Mouse (Mus musculus) gastrocnemius, postnatal 4 days (tissue): ENCODE results near the gene Ankrd11. TPM values are rescaled to one million over a fixed set of nuclear protein-coding genes. Genes with fewer than 3 reads are reported as not detected.

Experiments
- DNase-seq, 2 experiments: peaks; one replicate each; pipeline ENCODE4 v3.0.0; 2021 to 2022; ENCODE audit warnings: low spot score in 2 of 2, mixed read lengths in 2 of 2
- total RNA-seq, 2 experiments: library from RNA; stranded (reverse); gene quantifications; 2 replicates each; pipeline ENCODE4 v1.2.3; 2021

The Ankrd11 gene
- total RNA-seq, 2 experiments from 2014 or later = 81.1 to 92.9 TPM

DNA sequence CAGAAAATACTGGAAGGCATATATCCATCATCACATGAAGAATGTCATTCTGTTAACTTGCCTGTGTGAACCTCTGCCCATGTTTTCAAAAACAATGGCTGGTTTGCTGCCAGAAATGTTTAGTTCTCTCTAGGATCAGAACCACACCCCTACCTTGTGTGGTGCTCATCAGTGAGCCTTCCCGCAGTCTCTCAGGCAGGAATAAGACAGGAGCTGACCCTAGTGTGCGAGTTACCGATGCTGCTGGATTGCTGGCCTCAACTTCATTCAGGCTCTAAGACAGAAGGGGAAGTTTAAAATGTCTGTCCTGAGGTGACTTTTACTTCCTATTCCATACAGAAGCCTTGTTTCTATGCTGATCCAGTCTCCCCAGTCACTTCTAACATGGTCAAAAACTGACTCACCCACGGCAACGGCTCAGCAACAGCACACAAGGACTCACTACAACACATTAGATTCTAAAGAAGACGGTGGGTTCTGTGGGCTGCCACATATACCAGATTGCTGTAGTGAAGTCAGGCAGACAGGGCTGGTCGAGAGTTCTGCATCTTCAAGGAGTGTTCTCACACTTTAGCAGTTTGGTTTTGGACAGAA lies 113.3 kb downstream of the Ankrd11 start:
- DNase-seq = no peak

DNA sequence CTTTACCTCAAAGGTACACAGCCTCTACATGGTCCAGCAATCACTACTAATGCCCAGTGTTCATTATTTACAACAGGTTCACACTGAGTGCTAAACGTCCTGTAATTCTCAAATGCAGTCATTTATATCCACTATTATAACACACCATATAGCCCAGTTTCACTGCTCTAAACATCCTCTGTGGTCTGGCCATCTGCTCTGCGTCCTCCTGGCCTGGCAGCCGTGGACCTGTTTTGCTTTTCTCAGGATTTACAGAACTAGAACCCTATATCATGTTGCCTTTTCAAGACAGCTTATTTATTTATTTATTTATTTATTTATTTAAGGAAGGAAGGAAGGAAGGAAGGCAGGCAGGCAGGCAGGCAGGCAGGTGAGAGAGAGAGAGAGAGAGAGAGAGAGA lies 114.2 kb downstream of the Ankrd11 start:
- DNase-seq = no peak

DNA sequence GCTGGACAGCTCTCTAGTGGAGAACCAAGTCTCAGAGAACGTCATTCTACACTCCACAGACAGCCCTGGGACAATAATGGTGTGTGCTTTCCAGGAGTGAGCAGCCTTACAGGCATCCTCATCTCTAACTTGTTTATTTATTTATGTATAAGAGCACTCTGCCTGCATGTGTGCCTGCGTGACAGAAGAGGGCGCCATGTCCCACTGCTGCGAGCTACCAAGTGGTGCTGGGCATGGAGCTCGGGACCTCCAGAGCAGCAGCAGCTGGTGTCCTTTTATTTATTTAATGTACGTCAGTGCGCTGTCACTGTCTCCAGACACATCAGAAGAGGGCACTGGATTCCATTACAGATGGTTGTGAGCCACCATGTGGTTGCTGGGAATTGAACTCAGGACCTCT lies 115.3 kb downstream of the Ankrd11 start:
- no peak for DNase-seq

DNA sequence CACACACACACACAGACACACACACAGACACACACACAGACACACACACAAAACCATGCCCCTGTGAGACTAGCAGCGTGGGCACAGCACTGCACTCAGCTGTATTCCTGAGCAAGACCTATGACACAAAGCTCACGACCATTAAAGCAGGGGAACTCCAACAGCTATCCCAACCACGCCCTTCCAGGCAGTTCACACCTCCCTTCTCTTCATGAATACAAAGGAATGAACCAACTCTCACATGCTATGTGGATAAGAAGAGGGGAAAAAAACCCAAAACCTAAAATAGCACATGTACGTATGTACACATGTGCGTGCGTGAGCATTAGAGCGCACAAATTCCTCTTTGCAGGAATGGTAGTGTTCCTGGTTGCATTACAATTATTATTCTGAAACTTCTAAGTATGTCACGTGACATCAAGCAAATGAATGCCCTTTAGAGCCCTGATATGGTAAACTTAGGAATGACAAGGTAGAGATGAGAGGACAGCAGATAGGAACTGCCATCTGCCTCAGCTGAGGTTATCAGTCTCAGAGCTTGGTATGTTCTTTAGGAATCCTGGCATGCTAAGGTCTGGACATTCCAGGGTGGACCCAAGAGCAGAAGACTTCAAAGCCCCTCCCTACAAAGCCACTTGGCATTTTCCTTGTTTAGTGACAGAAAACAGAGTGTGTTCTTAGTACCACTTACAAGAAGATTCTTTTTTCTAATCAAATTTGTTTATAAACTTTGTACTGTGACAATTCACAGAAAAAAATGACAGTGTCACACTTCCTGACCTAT lies 115.9 kb downstream of the Ankrd11 start:
- no peak for DNase-seq

DNA sequence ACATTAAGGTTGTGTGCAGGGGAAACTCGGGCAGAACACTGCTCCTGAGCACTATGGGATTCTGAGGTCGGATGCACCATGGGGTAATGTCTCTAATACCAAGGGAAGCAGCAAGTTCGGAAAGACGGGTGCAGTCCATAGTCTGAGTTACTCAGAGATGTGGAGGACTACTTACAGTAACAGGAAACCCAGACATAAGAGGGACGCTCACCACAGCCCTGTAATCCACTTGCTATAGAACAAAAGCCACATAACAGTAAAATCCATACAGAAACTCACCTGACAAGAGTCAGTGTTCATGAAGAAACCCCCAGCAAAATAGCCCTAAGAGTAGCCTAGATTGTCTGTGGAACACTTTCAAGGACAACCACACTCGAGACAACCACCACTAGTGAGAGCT lies 118.0 kb downstream of the Ankrd11 start:
- no peak for DNase-seq

DNA sequence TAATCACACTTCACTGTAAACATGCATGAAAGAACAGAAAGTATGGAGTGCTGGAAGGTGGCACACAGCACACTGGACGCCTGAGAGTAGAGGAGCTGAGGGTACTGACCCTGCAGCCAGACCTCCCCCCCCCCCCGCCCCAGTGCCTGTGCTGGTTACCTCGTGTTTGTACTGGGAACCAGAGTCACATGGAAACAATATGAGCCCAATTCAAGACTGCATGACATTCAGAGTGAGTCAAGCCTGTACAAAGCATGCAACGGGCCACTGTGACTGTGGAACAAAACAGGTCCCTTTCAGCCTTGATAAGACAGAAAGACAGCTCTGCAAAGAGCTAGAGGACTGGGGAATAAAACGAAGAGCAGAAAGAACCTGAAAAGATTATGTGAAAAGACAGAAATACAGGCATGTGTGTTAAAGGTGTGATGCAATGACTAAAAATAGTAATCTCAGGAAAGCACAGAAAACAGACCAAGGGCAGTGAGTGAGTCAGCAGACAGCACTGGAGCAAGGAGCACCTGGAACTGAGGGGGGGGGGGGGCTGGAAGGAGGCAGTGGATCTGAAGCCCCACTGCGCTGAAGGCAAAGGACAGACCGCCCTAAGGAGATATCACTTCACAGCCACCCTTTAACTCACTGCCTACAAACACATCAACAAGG lies 118.5 kb downstream of the Ankrd11 start:
- no peak for DNase-seq

DNA sequence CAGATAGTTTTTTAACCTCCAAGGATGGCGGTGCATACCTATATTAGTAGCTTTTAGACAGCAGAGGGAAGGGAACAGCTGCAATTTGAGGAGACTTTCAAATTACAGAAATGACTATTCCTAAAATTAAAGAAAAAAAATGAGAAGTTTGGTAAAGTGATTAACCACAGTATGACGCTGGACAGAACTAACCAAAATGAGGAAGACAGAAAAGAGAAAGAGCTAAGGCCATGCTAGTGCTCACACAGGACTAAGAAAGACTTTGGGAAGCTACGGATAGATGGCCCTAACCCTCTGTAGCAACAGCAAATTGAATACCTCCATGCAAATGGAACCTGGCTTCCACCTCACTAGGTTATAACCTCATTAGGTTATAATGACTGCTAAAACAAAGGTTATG lies 119.1 kb downstream of the Ankrd11 start:
- DNase-seq = no peak

DNA sequence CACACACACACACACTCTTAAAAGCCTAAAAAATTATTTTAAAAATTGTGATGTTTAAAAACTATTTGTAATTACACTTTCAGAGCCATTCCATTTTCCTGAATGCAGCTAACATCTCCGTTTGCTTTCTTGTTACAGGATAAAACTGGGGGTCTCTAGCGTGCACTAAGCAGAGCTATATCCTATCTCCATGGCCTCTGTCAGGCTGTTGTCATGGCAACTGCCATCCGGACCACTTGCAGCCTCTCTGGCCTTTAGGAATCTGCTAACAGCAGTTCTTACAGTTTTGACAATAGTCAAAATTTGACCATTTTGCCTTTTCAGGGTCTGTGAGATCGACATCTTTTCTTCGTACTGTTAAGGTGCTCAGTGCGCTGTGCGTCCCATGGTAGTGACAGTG lies 121.2 kb downstream of the Ankrd11 start:
- DNase-seq = no peak

DNA sequence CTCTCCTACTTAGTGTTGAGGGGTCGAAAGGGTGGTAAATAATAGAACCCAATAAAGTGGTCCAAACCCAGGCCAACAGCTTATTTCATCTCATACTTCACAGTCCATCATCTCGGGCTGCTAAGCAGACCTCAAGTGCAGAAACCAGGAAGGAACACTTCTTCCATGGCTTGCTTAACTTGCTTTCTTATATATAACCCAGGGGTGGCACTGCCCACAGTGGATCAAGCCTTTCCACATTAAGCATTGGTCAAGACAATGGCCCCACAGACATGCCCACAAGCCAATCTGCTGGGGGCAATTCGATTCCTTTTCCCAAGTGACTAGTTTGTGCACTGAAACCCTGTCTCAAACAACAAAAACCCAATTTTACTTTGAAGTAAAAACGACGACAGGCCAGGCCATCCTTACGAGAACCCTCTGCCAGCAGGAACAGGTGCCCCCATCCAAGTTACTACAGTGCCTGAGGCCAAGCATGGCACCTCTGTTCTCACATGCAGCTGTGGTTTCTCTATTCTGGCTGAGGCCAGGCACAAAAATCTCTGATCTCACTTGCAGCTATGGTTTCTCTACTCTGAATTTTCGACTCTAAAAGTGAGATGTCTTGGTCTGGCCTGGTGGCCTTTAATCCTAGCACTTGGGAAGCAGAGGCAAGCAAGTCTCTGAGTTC lies 123.5 kb downstream of the Ankrd11 start:
- no peak for DNase-seq

DNA sequence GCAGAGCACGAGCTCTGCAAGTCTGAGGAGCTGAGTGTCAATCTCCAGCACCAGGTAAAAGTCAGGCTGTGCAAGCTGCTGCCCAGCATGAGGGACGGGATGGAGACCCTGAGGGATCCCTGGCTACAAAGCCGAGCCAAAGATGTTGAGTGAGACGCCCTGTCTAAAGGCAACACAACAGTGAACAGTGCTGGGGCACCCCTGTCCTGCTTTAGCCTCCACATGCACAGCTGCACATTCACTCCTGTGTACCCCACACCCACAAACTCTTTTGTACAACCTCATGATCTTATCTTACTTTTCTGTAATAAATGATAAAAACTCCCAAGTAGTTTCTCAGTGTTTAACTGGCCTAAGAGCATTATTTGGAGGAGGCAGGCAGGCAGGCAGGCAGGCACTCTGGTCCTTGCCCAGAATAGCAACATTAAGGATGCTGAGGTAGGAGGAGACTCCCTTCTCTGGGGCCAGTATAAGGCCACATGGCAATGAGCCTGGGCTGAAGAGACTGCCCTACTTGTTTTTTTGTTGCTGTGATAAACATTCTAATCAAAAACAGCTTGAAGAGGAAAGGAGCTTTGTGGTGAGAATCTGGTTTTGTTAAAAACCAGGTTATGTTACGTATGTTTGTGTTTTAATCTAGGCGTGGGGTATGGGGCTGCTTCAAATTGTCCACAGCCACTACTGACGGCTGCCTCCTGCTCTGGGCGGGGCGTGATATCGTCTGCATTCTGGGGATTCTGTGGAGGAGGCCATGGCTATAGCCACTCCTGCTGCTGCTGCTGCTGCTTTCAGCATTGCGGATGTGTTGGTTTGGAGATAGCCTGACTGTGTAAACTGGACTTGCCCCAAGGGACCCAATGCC lies 124.3 kb downstream of the Ankrd11 start:
- peak in 1 of 2 experiments; percentile 37 for DNase-seq

DNA sequence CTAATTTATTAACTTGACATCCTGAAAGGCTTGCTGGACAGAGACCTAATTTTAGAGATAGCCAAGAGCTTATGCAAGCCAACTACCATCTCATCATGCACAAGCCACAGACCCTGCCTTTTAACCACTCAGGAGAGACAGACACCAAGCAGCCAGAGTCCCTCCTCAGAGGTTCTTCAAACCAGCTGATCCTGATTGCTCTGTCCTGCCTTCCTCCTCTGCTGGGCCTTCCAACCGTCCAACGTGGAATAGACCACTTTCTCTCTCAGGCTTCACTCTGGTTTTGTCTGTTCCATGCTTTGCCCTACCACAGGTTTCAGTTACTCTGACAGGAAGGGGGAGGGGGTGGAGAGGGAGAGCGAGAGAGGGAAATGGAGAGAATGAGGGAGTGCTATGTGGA lies 125.3 kb downstream of the Ankrd11 start:
- no peak for DNase-seq

DNA sequence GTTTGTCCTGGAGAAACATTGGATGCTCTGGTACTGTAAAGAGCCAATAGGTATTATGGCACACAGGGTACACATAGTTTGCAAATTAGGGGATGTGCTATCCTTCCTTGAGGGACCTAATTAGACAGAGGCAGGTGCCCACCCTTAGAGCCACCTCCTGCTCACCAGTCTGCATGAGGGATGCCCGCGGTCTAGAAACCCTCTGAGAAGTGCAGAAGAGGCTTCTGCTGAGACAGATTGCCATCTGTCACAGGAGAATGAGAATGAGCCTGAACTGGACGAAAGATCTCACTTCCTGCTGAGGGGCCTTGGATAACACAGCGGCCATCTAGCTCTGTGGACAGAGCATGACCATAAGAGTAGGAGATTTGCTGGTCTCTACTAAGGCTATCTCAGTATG lies 129.2 kb downstream of the Ankrd11 start:
- no peak for DNase-seq

DNA sequence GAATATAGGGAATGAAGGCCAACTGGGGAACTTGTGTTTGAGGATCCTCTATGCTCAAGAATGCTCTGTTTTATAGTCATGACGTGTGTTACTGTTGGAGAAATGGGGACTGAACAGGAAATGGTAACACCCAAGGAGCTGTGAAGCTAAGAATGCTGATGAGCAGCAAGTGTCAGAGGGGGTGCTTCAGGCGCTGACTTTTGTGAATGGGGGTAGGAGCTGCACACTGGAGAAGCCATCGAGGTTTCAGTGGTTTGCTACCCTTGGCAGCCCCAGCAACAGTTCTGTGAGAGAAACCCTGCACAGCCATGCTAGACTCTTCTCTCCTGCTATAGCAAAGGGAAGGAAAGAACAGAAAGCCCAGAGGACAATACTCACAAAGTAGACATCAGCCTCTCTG lies 129.9 kb downstream of the Ankrd11 start:
- no peak for DNase-seq

DNA sequence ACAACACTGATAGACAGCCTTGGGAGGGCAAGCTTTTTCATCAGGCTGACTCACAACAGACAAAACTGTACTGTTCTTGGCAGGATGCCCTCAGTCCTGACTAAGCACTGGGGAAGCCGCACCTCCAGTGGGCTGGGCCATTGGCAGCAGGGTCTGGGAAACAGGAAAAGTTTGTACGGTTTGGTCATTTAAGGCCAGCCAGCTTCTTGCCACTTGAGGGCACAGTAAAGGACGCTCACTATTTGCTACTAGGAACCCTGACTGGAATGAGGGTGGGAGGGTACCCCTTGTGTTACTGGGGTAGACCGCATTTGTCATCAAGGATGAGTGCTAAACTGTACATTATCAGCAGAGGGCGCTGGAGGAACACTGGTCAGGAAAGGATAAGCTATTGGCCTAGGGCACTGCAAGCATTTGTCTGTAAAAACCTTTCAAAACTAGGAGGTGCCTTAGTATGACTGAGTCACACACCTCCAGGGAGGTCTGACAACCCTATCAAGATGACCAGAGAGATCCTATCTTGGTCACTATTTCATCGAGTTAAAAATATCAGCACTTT lies 135.5 kb downstream of the Ankrd11 start:
- peak; percentile 43 to 83 for DNase-seq

DNA sequence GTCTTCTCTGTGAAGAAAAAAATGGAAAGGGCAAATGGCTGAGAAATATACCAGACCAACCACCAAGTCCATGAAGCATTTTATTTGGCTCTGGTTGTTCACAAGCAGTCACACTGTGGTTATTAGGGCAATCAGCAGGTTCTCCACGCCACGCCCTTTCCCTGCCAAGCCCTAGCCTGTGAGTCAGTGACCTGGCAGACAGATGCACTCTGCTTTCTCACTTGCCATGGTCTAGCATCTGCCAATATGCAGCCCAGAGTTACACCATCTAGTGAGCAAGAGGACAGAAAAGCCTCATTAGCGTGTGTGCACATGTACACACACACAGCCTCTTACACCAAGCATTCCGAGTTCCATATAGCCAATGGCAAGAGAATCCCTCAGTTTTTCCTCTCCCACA lies 136.7 kb downstream of the Ankrd11 start:
- DNase-seq = no peak

DNA sequence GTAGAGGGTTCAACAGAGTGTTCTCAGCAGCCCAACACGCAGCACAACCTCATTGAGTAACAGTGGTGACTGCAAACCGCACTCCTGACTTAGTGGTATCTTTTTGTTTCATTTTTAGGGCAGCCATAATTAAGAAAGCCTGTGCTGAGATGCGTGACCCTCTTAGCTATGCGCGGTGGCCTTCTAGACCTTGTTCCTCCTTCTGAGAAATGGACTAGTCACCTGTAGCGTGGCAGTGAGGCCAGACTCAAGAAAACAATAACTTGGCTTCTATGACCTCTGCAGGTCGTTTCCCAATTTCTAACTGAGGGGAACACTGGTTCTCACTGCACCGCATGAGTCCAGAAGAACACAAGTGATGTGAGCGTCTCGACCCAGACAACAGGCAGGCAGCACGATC lies 137.6 kb downstream of the Ankrd11 start:
- no peak for DNase-seq

DNA sequence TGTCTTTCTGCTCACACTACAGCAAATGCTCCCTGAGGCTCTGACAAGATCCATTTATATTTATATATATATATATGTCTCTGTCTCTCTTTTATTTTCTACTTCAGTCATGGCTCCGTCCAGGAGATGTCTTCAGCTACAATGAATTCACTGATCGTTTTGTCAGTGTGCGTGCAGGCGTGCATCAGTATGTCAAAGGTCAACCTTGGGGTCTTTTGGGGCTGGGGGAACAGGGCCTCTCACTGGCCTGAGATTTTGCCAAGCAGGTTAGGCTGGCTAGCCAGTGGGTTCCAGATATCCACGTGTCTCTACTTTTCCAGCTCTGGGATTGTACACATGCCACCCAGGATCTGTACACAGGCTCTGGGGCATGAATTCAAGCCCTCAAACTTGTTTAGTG lies 139.1 kb downstream of the Ankrd11 start:
- no peak for DNase-seq

DNA sequence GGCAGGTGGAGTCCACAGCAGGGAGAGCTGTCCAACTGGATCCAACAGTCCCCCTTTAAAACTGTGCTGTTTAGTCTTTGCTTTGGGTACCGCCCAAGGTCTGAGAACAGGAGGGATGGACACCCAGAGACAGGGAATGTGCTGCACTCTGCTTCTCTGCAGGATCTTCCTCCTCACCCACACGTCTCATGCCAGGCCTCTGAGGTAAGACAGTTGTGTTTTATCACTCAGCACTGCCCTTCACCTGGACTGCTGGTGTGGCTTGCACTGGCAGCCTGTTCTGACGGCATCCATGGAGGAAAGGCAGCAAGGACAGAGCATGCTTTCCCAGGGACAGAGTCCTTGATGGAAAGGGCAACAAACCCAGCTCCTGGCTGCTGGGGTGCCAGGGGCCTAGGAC lies 139.5 kb downstream of the Ankrd11 start:
- no peak for DNase-seq

DNA sequence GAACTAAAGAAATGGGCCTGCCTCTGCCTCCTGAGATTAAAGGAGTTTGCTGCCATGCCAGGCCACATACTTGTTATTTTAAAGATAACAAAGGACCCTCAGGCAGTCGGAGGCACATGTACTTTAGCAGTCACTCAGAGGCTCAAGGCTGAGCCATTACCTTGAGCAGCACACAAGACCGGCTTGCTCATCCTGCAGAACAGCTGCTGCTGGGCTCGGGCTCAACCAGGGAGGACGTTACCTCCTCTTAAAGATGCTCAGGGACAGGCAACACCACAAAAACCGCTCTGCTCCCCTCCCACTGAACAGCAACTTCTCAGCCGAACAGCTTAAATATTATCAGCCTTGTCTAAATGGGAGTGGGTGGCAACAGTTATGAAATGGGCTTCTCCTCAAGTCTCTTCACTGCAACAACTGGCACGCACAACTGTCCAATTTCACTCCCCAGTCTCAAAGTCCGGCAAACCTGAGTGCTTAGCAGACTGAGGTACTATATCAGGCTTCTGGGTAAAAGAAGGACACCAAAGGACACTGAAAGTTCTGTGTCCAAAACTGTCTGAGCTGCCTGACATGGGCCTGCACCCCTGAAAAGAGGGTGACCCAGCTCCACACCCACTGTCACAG lies 140.1 kb downstream of the Ankrd11 start:
- DNase-seq = no peak

DNA sequence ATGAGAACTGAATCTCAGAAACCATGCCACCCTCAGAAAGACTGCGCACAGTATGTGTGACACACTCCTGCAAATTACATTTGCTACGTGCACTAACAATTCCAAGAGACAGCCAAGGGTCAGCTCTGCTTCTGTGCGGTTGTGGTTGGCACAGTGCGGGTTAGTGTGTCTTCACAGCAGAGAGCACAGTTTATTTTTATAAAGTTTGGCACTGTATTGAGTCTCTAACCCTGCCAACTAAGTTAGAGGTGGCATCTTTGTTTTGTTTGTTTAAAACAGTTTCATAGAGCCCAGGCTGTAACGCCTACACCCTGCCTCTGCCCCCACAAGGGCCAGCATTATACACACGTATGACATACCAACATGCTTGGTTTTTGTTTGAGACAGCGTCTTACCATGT lies 140.6 kb downstream of the Ankrd11 start:
- no peak for DNase-seq
